Mouse (Mus musculus): ENCODE data around the gene Abcb1a. TPM values are rescaled to one million over a fixed set of nuclear protein-coding genes. Genes with fewer than 3 reads are reported as not detected.

The Abcb1a gene
- polyA plus RNA-seq, 1 experiment from 2014 or later: 1.5 TPM

DNA sequence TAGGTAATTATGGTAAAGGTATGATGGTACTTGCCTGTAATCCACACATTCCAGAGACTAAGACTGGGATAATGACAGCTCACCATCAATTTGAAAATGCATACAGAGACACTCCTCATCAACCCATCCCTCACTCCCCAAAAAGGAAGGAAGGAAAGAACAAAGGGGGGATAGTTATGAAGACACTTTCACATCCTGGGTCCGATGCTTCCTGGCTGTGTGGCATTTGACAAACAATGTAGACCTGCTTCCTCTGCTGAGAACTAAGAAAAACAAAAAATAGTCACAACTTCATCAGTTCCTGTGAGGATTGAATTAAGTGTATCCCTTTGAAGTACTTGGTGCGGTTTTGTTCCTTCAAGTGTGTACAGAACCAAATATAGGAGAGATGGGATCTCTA lies 7.8 kb upstream of the Abcb1a start:
- Histone ChIP-seq H3K4me3 (ENCODE audit: low read depth, low read length) (no peak overlapping the region), H3K27ac (ENCODE audit: low read depth) (no peak overlapping the region), H3K4me2 (no peak overlapping the region), H3K4me1 (ENCODE audit: insufficient read depth) (no peaks in the 10 kb centered on the region), H3K9me3 (ENCODE audit: low read depth, low read length) (no peaks in the 10 kb centered on the region), H3K9ac (no peak overlapping the region), H3K27me3 (ENCODE audit: insufficient read depth, low read length) (no peaks in the 10 kb centered on the region), H3K36me3 (ENCODE audit: insufficient read depth) (no peaks in the 10 kb centered on the region)
- 60% methylated on average over 2 of the region's 2 CpGs for WGBS
- no peak for ATAC-seq (ENCODE audit: insufficient read depth)
- no peak for TF ChIP-seq CTCF (IDR thresholded peaks at IDR 0.05; ENCODE audit: low read depth)
- no peak for DNase-seq

DNA sequence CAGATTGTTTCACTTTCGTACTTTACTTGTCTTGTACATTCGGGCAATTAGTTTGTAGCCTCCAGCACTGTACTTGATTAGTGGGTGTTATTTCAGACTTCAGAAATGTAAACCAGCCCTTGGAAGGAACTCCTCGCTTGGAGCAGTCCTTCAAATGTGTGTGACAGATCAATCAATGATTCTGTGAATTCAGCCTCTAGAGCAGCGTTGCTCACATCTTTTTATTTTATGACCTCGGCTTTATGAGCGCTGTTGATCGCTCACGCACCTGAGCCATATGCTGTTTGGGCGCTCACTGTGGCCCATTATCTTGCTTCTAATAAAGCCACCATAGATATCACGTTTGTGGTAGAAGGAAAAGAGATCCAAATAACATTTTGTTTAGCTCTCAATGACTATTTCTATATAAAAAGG lies 868 bp downstream of the Abcb1a start:
- H3K27ac ChIP-seq (ENCODE audit: low read depth): no peak overlapping the region
- WGBS: 75% methylated on average over 10 of the region's 10 CpGs
- peak overlapping the region; percentile 32; the same call in 1 of the 2 replicates for H3K4me3 ChIP-seq (ENCODE audit: low read depth, low read length)
- no peaks in the 10 kb centered on the region for H3K9me3 ChIP-seq (ENCODE audit: low read depth, low read length)
- H3K4me2 ChIP-seq: peak overlapping the region; percentile 75
- no peak for DNase-seq
- no peaks in the 10 kb centered on the region for H3K4me1 ChIP-seq (ENCODE audit: insufficient read depth)
- no peak for TF ChIP-seq CTCF (IDR thresholded peaks at IDR 0.05; ENCODE audit: low read depth)
- no peak overlapping the region; the same call in 1 of the 2 replicates for H3K9ac ChIP-seq
- H3K36me3 ChIP-seq (ENCODE audit: insufficient read depth): no peaks in the 10 kb centered on the region
- H3K27me3 ChIP-seq (ENCODE audit: insufficient read depth, low read length): no peaks in the 10 kb centered on the region
- ATAC-seq (ENCODE audit: insufficient read depth): no peak

DNA sequence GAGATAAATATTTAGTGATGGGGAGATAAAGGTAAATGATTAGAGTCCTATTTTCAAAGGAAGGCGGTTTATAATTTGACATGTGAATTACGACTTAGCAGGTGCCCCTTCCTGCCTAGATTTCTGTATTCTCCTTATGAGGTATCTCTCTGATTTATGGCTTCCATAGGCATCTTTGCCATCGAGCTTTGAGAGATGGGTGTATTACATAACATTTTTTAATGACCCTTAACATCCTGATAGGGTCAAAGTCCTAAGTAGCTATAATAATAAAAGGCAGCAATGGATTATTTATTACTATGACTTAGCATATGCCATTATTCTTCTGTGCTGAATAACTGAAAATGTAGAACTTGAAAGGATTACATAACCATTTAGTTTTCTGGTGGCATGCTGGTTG lies 4.8 kb downstream of the Abcb1a start:
- H3K4me1 ChIP-seq (ENCODE audit: insufficient read depth): no peaks in the 10 kb centered on the region
- no peak overlapping the region for H3K4me2 ChIP-seq
- no peaks in the 10 kb centered on the region for H3K36me3 ChIP-seq (ENCODE audit: insufficient read depth)
- H3K9me3 ChIP-seq (ENCODE audit: low read depth, low read length): no peaks in the 10 kb centered on the region
- no peak overlapping the region for H3K9ac ChIP-seq
- TF ChIP-seq CTCF (IDR thresholded peaks at IDR 0.05; ENCODE audit: low read depth): no peak
- no peak for DNase-seq
- no peak overlapping the region for H3K4me3 ChIP-seq (ENCODE audit: low read depth, low read length)
- ATAC-seq (ENCODE audit: insufficient read depth): no peak
- no peak overlapping the region for H3K27ac ChIP-seq (ENCODE audit: low read depth)
- H3K27me3 ChIP-seq (ENCODE audit: insufficient read depth, low read length): no peaks in the 10 kb centered on the region
- WGBS: 48% methylated on average over 3 of the region's 3 CpGs

DNA sequence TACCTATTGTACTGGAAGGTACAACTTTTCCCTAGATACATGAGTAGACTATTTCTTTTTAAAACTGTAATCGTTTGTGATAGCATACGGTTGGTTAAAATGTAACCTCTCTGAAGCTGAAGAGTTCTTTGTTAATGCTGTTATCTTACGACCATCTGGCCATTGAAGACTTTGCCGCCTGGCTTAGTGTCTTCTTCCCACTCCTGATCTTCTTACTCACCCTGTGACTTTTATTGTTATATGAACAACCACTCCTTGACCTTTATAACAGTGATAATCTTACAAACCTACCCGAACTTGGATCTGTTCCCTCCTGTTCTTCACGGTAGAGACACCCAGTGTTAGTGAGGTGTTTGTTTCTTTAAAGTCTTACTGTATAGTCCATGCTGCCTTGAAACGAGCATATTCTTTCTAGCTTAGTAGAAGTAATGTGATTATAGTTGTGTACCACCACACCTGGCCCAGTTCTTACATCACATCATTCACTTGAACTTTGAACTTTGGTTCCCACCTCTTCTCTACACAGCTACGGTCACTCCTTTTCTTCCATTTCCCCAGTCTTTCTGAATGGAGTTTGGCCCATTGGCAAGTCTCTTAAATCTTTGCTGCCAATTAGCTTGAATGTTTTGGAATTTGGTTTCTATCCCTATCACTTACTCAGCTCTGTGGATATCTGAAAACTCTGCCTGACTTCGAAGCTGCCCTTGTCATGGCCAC lies 8.0 kb downstream of the Abcb1a start:
- no peaks in the 10 kb centered on the region for H3K4me1 ChIP-seq (ENCODE audit: insufficient read depth)
- H3K27me3 ChIP-seq (ENCODE audit: insufficient read depth, low read length): no peaks in the 10 kb centered on the region
- no peak overlapping the region for H3K9ac ChIP-seq
- no peak overlapping the region for H3K27ac ChIP-seq (ENCODE audit: low read depth)
- ATAC-seq (ENCODE audit: insufficient read depth) (no peak), DNase-seq (no peak)
- H3K4me2 ChIP-seq: no peak overlapping the region
- H3K4me3 ChIP-seq (ENCODE audit: low read depth, low read length): no peak overlapping the region
- H3K9me3 ChIP-seq (ENCODE audit: low read depth, low read length): no peaks in the 10 kb centered on the region
- no peak for TF ChIP-seq CTCF (IDR thresholded peaks at IDR 0.05; ENCODE audit: low read depth)
- no peaks in the 10 kb centered on the region for H3K36me3 ChIP-seq (ENCODE audit: insufficient read depth)
- 71% methylated on average over 9 of the region's 9 CpGs for WGBS

DNA sequence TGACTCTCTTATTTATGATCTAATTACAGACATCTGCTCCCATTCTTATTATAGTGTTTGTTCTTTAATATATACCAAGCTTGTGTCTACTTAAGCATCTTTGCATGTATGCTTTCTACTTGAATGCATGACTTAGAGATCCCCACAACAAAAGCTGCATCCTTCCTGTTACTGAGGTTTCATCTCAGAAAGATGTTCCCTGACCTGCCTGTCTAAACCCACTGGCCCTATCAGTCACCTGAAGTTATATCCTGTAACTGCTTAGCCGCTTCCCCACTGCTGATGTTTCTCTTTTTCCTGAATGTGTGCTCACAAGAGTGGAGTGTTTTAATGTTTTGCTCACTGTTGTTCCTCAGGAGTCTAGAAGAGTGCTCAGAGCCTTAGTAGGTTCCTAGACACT lies 9.7 kb downstream of the Abcb1a start:
- Histone ChIP-seq H3K4me2 (no peak overlapping the region), H3K9ac (no peak overlapping the region), H3K27me3 (ENCODE audit: insufficient read depth, low read length) (no peaks in the 10 kb centered on the region), H3K9me3 (ENCODE audit: low read depth, low read length) (no peaks in the 10 kb centered on the region), H3K4me3 (ENCODE audit: low read depth, low read length) (no peak overlapping the region), H3K27ac (ENCODE audit: low read depth) (no peak overlapping the region), H3K4me1 (ENCODE audit: insufficient read depth) (no peaks in the 10 kb centered on the region), H3K36me3 (ENCODE audit: insufficient read depth) (no peaks in the 10 kb centered on the region)
- DNase-seq (no peak), ATAC-seq (ENCODE audit: insufficient read depth) (no peak)
- WGBS: 71% methylated on average over 1 of the region's 1 CpGs
- no peak for TF ChIP-seq CTCF (IDR thresholded peaks at IDR 0.05; ENCODE audit: low read depth)

DNA sequence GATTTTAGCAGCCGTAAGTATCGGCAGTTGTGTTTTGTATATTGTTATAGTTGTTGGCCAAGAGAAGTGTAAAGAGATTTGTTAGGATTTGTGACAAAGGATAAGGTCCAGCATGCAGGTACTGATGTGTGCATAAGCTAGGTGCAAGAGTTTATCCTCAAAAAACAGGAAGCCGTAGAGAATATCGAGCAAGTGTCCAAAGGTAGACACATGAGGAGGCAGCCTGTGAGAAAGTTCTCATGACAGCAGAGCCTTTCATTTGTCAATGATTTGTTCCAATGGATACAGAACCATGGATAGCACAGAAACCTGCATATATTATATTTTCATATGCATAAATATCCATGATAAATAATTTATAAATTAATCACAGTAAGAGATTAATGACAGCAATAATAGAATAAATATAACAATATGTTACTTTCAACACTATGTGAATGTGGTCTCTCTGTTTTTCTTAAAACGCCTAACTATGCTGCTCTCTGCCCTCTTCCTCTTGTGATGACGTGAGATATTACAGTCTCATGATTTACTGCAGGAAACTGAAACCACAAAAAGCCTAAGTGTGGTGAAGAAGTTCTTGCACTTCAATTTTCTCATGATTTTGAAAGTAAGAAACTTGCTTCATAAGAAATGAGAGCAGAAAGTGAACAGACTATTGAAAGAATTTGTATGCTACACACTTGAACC lies 15.5 kb downstream of the Abcb1a start:
- Histone ChIP-seq H3K36me3 (ENCODE audit: insufficient read depth) (no peaks in the 10 kb centered on the region), H3K27me3 (ENCODE audit: insufficient read depth, low read length) (no peaks in the 10 kb centered on the region), H3K4me1 (ENCODE audit: insufficient read depth) (no peaks in the 10 kb centered on the region), H3K9ac (no peak overlapping the region), H3K4me3 (ENCODE audit: low read depth, low read length) (no peak overlapping the region), H3K9me3 (ENCODE audit: low read depth, low read length) (no peaks in the 10 kb centered on the region), H3K4me2 (no peak overlapping the region), H3K27ac (ENCODE audit: low read depth) (no peak overlapping the region)
- TF ChIP-seq CTCF (IDR thresholded peaks at IDR 0.05; ENCODE audit: low read depth): no peak
- 69% methylated on average over 6 of the region's 6 CpGs for WGBS
- ATAC-seq (ENCODE audit: insufficient read depth) (no peak), DNase-seq (no peak)

DNA sequence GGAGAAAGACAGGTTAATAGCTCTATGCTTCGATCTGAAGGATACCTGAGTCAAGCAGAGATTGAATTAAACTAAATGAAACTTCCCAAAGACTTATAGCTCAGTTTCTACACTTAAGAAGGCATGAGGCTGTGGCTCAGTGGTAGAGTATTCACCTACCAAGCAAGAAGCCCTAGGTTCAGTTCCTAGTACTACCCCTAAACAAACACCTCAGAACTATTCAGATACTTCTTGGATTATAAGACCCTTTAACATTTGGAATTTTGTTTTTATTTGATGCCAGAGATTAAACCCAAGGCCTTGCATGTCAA lies 16.0 kb downstream of the Abcb1a start:
- WGBS: 90% methylated on average over 1 of the region's 1 CpGs
- no peak overlapping the region for H3K27ac ChIP-seq (ENCODE audit: low read depth)
- no peaks in the 10 kb centered on the region for H3K4me1 ChIP-seq (ENCODE audit: insufficient read depth)
- no peak overlapping the region for H3K4me2 ChIP-seq
- no peak for TF ChIP-seq CTCF (IDR thresholded peaks at IDR 0.05; ENCODE audit: low read depth)
- no peak overlapping the region for H3K4me3 ChIP-seq (ENCODE audit: low read depth, low read length)
- ATAC-seq (ENCODE audit: insufficient read depth): no peak
- no peak overlapping the region for H3K9ac ChIP-seq
- no peak for DNase-seq
- no peaks in the 10 kb centered on the region for H3K27me3 ChIP-seq (ENCODE audit: insufficient read depth, low read length)
- no peaks in the 10 kb centered on the region for H3K36me3 ChIP-seq (ENCODE audit: insufficient read depth)
- H3K9me3 ChIP-seq (ENCODE audit: low read depth, low read length): no peaks in the 10 kb centered on the region
